7 mouse cellular contexts compared by ENCODE assay signal in genomic region chr13:119690039-119690728, GRCm38 (mm10). TPM values are rescaled to one million over a fixed set of nuclear protein-coding genes. Genes with fewer than 3 reads are reported as not detected.
DNase-seq lines count a peak whose midpoint lies in the region; ATAC-seq lines count a peak whose summit lies in the region.

Gene Hmgcs1, plus strand, starts transcription at chr13:119690379.

- peak; percentile 99 for ATAC-seq in embryonic facial prominence, embryonic 12.5 days (ENCODE audit: insufficient number of reproducible peaks, insufficient read depth, low FRiP score, low TSS enrichment)
- peak; percentile 100 for ATAC-seq in limb, embryonic 11.5 days (ENCODE audit: insufficient number of reproducible peaks, low FRiP score, low TSS enrichment, low read depth)
- ATAC-seq in midbrain, embryonic 14.5 days (ENCODE audit: low FRiP score, low TSS enrichment), result peak; percentile 99

- H3K4me2 ChIP-seq in embryonic facial prominence, embryonic 12.5 days (replicated peaks), result peak within 1 kb of the TSS; percentile 69
- H3K4me2 ChIP-seq in limb, embryonic 11.5 days (ENCODE audit: low read depth, severe bottlenecking), result peak within 1 kb of the TSS; percentile 76
- H3K4me2 ChIP-seq in midbrain, embryonic 14.5 days (ENCODE audit: low read length), result peak within 1 kb of the TSS; percentile 81

- H3K27ac ChIP-seq in embryonic facial prominence, embryonic 12.5 days, result peak within 1 kb of the TSS; percentile 99
- peak within 1 kb of the TSS; percentile 88 for H3K27ac ChIP-seq in limb, embryonic 11.5 days (replicated peaks; ENCODE audit: low read depth, low read length)
- peak within 1 kb of the TSS; percentile 98 for H3K27ac ChIP-seq in midbrain, embryonic 14.5 days (replicated peaks; ENCODE audit: low read depth, low read length)

- no peaks in the 10 kb centered on the region for H3K27me3 ChIP-seq in embryonic facial prominence, embryonic 12.5 days
- H3K27me3 ChIP-seq in limb, embryonic 11.5 days (ENCODE audit: control insufficient read depth, insufficient read depth, low read length), result no peaks in the 10 kb centered on the region
- no peaks in the 10 kb centered on the region for H3K27me3 ChIP-seq in midbrain, embryonic 14.5 days (ENCODE audit: control insufficient read depth, insufficient read depth, low read length)

- no peaks in the 10 kb centered on the region for H3K36me3 ChIP-seq in embryonic facial prominence, embryonic 12.5 days
- H3K36me3 ChIP-seq in limb, embryonic 11.5 days (ENCODE audit: control insufficient read depth, insufficient read depth, low read length), result no peaks in the 10 kb centered on the region
- 0 out of 2 replicates have a peak, but pooled peaks cover 8% of the 10 kb centered on the region for H3K36me3 ChIP-seq in midbrain, embryonic 14.5 days (ENCODE audit: control insufficient read depth, insufficient read depth, low read length)

- under 1% methylated on average over 59 of the region's 59 CpGs for WGBS in embryonic facial prominence, embryonic 12.5 days
- under 1% methylated on average over 59 of the region's 59 CpGs for WGBS in limb, embryonic 11.5 days
- under 1% methylated on average over 59 of the region's 59 CpGs for WGBS in midbrain, embryonic 14.5 days

- peaks cover 32% of the 10 kb centered on the region for H3K4me1 ChIP-seq in embryonic facial prominence, embryonic 12.5 days
- no peaks in the 10 kb centered on the region for H3K4me1 ChIP-seq in limb, embryonic 11.5 days (ENCODE audit: control insufficient read depth, insufficient read depth, low read length)
- H3K4me1 ChIP-seq in midbrain, embryonic 14.5 days (ENCODE audit: control insufficient read depth, insufficient read depth, low read length), result peaks cover 40% of the 10 kb centered on the region

- H3K4me3 ChIP-seq in embryonic facial prominence, embryonic 12.5 days, result peak within 1 kb of the TSS; percentile 93
- H3K4me3 ChIP-seq in limb, embryonic 11.5 days (ENCODE audit: low read depth, low read length), result peak within 1 kb of the TSS; percentile 93
- peak within 1 kb of the TSS; percentile 96 for H3K4me3 ChIP-seq in midbrain, embryonic 14.5 days (replicated peaks; ENCODE audit: low read depth, low read length)

- peak; percentile 98 for DNase-seq in adrenal gland, postnatal 25 days
- DNase-seq in heart, adult 11 months, result peak; percentile 100
- DNase-seq in kidney, adult 18-20 months, result peak; percentile 96
- peak; percentile 100 for DNase-seq in limb, embryonic 11.5 days (ENCODE audit: low spot score)
- peak; percentile 100 for DNase-seq in midbrain, embryonic 14.5 days
- DNase-seq in spleen, adult 18-20 months, result peak; percentile 95 to 98

- H3K9ac ChIP-seq in embryonic facial prominence, embryonic 12.5 days, result peak within 1 kb of the TSS; percentile 93
- peak within 1 kb of the TSS; percentile 84 for H3K9ac ChIP-seq in limb, embryonic 11.5 days (ENCODE audit: low read length)
- H3K9ac ChIP-seq in midbrain, embryonic 14.5 days (replicated peaks; ENCODE audit: low read length), result peak within 1 kb of the TSS; percentile 95

- H3K9me3 ChIP-seq in embryonic facial prominence, embryonic 12.5 days, result no peaks in the 10 kb centered on the region
- H3K9me3 ChIP-seq in limb, embryonic 11.5 days (ENCODE audit: control insufficient read depth, low read length), result no peaks in the 10 kb centered on the region
- H3K9me3 ChIP-seq in midbrain, embryonic 14.5 days (ENCODE audit: control insufficient read depth, low read length), result no peaks in the 10 kb centered on the region

RNA-seq across cellular contexts. Expression of gene Hmgcs1, which starts in this region (rescaled TPM):
- 548 and 767 TPM in 2 replicates for total RNA-seq in adrenal gland, postnatal 25 days (2021)
- polyA plus RNA-seq in embryonic facial prominence, embryonic 12.5 days (2016; fragmentation: Nextera tagmentation; extraction: Ambion mirVana), result 197 and 223 TPM in 2 replicates
- 212 and 221 TPM in 2 replicates for polyA plus RNA-seq in limb, embryonic 11.5 days (2014; fragmentation: Nextera tagmentation; extraction: Ambion mirVana)
- 432 and 511 TPM in 2 replicates for polyA plus RNA-seq in midbrain, embryonic 14.5 days (2014; fragmentation: Nextera tagmentation; extraction: Ambion mirVana)

Comparison
In these comparisons a context has a peak if more than half of its experiments do, and no peak if none do; other contexts are left out.
1. Peak in every context shown above with its lines: DNase-seq, ATAC-seq, H3K4me3 ChIP-seq and H3K27ac ChIP-seq.